Mouse (Mus musculus) bone marrow macrophage, adult 2 months (primary cell): ENCODE data around the gene Prr13.

Source experiments
- CTCF ChIP-seq: IDR thresholded peaks from 2 replicates; pipeline ENCODE4 v1.5.1; 2012; ENCODE audit warnings: low read depth, mild to moderate bottlenecking, low read length, moderate library complexity
- POLR2A ChIP-seq: IDR thresholded peaks from 2 replicates; pipeline ENCODE4 v1.6.1; 2012; ENCODE audit warnings: mild to moderate bottlenecking, low read depth, low read length, borderline replicate concordance

DNA sequence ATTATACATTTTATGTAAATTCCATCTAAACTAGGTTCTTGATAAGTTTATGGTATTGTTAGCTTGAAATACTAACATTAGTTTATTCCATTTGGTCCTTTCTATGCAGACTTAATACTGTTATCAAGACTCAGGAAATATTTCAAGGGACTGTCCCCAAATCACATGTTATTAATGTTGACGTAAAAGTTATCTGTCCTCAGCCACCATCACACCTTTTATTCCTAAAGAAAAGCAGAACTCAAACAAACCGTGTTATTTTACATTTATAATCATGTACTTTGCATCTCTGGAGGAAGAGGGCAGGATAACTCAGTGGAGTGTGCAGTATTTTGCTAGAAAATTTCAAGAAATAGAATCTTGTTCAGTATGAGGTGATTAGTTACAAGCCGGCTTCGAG is 25.7 kb upstream of the Prr13 start:
- TF ChIP-seq POLR2A (no peak), CTCF (no peak)
